Mouse (Mus musculus) hindbrain, embryonic 11.5 days (tissue): Measurements from ENCODE around the gene Syt17. TPM values are rescaled to one million over a fixed set of nuclear protein-coding genes. Genes with fewer than 3 reads are reported as not detected.
A peak's percentile ranks its signal among the peaks of the same experiment; 100 is the strongest.

Source experiments
- ATAC-seq: fragments of 200-750 bp; cut with Nextera tagmentation; 2 replicates; pipeline ENCODE4 v1.8.0; 2017; ENCODE audit warnings: mild to moderate bottlenecking, moderate TSS enrichment, moderate library complexity; ENCODE audit not compliant: low FRiP score
- DNase-seq: peaks from one replicate; pipeline ENCODE4 v3.0.0-alpha.2; 2015; ENCODE audit warnings: low spot score
- H3K27ac ChIP-seq: fragments of 300-500 bp; sonication (generic); 2 replicates; pipeline ENCODE4 v1.5.1; 2014; ENCODE audit warnings: mild to moderate bottlenecking, low read depth, low read length
- H3K27me3 ChIP-seq: fragments of 300-500 bp; sonication (generic); 2 replicates; pipeline ENCODE4 v1.6.1; 2014; ENCODE audit warnings: mild to moderate bottlenecking, low read length, moderate library complexity, mixed read lengths; ENCODE audit not compliant: control insufficient read depth, insufficient read depth
- H3K36me3 ChIP-seq: fragments of 300-500 bp; sonication (generic); 2 replicates; pipeline ENCODE4 v1.6.1; 2014; ENCODE audit warnings: mild to moderate bottlenecking, low read length, moderate library complexity, mixed read lengths; ENCODE audit not compliant: control insufficient read depth, insufficient read depth
- H3K4me1 ChIP-seq: fragments of 300-500 bp; sonication (generic); replicated peaks from 2 replicates; pipeline ENCODE4 v1.6.1; 2014; ENCODE audit warnings: low read length, mixed read lengths; ENCODE audit not compliant: control insufficient read depth, insufficient read depth
- H3K4me2 ChIP-seq: fragments of 300-500 bp; sonication (generic); replicated peaks from 2 replicates; pipeline ENCODE4 v1.6.1; 2014; ENCODE audit warnings: mild to moderate bottlenecking, low read depth, low read length
- H3K4me3 ChIP-seq: fragments of 300-500 bp; sonication (generic); 2 replicates; pipeline ENCODE4 v1.5.1; 2014; ENCODE audit warnings: low read depth, low read length
- H3K9ac ChIP-seq: fragments of 300-500 bp; sonication (generic); 2 replicates; pipeline ENCODE4 v1.6.1; 2014; ENCODE audit warnings: low read depth, low read length
- H3K9me3 ChIP-seq: fragments of 300-500 bp; sonication (generic); 2 replicates; pipeline ENCODE4 v1.6.1; 2016; ENCODE audit warnings: low read length; ENCODE audit not compliant: control insufficient read depth
- WGBS: fragments of 180-500 bp; shearing (Covaris S2); extraction: QIAGEN DNeasy Blood & Tissue Kit; methylation state at CpG from one replicate; pipeline ENCODE4 v1.1.7; 2014; 5-methylcytosine and 5-hydroxymethylcytosine counted together
- polyA plus RNA-seq: library from polyadenylated mRNA; unstranded; fragments of >200 nt; fragmentation: Nextera tagmentation; extraction: Ambion mirVana; gene quantifications from 2 replicates; pipeline ENCODE4 v1.2.1, GENCODE M21; 2014

Syt17 gene
- polyA plus RNA-seq, 1 experiment from 2014 or later = 4.1 TPM

GRCm38 (mm10) chr7:118472886-118473285 lies 24.9 kb upstream of the Syt17 start:
- no peaks in the 10 kb centered on the region for H3K9me3 ChIP-seq
- H3K4me2 ChIP-seq = no peak overlapping the region
- no peak overlapping the region for H3K9ac ChIP-seq
- H3K4me3 ChIP-seq = no peak overlapping the region
- H3K27me3 ChIP-seq = no peaks in the 10 kb centered on the region
- DNase-seq (no peak), ATAC-seq (no peak)
- H3K4me1 ChIP-seq = no peaks in the 10 kb centered on the region
- H3K36me3 ChIP-seq = no peaks in the 10 kb centered on the region
- H3K27ac ChIP-seq = no peak overlapping the region
- whole genome bisulfite sequencing = 94% methylated on average over 1 of the region's 1 CpGs

DNA sequence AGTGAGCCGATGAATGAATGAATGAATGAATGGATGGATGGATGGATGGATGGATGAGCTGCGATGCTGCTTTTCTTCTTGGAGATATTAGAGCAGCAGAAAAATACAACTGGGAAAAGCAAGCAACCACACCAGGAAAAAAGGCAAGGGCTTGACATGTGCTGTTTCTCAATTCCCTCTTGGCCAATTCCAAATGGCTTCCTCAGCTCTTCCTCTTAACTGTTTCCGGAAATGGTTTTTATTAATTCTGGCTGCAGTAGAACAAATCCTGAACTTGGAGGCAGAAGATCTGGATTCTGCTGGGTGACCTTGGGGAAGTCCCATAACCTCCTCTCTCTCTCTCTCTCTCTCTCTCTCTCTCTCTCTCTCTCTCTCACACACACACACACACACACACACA lies 20.0 kb upstream of the Syt17 start:
- no peaks in the 10 kb centered on the region for H3K4me1 ChIP-seq
- H3K27me3 ChIP-seq = no peaks in the 10 kb centered on the region
- no peaks in the 10 kb centered on the region for H3K9me3 ChIP-seq
- no peak for ATAC-seq
- H3K9ac ChIP-seq = no peak overlapping the region
- H3K27ac ChIP-seq = no peak overlapping the region
- H3K4me2 ChIP-seq = no peak overlapping the region
- 91% methylated on average over 3 of the region's 3 CpGs for WGBS
- no peak overlapping the region for H3K4me3 ChIP-seq
- DNase-seq = no peak
- H3K36me3 ChIP-seq = no peaks in the 10 kb centered on the region

DNA sequence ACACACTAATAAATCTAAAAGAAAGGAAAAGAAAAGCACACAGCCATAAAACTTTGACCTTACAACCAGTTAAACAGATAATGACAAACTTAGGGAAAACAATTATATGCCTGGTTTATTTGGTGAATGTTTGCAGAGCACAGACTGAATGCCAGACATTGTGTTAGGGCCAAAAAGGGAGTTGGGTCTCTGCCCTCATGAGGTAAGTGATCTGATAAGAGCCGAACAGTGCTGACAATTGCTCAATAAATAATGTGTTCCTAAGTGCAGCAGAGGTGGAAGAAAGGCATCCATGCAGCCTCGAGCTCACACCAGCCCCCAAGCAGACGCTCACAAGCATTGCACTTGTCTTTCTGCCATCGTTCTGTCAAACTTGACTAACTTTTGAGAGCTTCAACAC lies 16.4 kb upstream of the Syt17 start:
- H3K27ac ChIP-seq = no peak overlapping the region
- no peaks in the 10 kb centered on the region for H3K36me3 ChIP-seq
- no peak overlapping the region for H3K4me3 ChIP-seq
- no peak overlapping the region for H3K9ac ChIP-seq
- 70% methylated on average over 4 of the region's 4 CpGs for WGBS
- H3K4me2 ChIP-seq = no peak overlapping the region
- peaks cover 5% of the 10 kb centered on the region; the same call in 1 of the 2 replicates for H3K4me1 ChIP-seq
- H3K27me3 ChIP-seq = no peaks in the 10 kb centered on the region
- no peaks in the 10 kb centered on the region for H3K9me3 ChIP-seq
- DNase-seq = no peak
- no peak for ATAC-seq

DNA sequence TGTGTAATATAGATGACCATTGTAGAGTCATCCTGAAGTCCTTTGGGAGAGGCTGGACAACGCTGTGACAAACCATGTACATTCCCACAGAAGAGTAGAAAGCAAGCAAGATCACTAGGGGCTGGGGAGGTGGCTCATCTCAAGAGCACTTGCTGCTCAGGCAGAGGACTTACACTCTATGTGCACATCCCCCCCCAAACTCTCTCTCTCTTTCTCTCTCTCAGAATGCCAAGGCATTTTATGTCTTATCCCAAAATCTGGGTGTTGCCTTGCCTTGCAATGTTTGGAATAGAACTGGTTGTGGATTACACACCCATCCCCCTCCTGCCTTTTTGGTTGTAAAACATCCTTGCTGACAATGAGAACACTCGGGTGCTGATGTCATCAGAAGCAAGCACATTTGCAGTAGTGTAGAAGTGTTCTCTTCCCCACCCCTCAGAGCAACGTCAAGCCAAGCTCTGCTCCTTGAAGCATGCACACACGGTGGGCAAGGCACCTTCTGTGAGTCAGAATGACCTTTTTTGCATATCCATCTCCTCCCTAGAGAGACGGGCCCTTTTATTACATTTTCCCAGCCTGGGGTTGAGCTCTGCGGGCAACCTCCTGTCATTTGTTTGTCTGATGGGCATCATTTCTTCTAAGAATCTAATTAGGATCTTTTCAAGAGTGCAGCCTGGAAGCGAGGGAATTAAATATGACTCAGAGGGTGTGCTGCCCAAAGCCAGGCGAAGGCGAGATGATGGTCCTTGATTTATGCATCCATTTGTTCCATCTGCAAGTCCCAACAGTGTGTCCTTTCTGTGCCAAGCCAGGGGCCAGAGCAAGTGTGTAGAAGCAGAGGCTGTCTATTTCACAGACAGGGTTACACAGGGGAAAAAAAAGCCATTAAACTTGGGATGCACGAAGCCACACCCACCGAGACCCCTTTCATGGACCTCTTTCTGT lies 15.1 kb upstream of the Syt17 start:
- Histone ChIP-seq H3K9me3 (no peaks in the 10 kb centered on the region), H3K4me1 (peaks cover 5% of the 10 kb centered on the region; the same call in 1 of the 2 replicates), H3K27me3 (no peaks in the 10 kb centered on the region), H3K36me3 (no peaks in the 10 kb centered on the region), H3K4me2 (no peak overlapping the region), H3K4me3 (no peak overlapping the region), H3K9ac (no peak overlapping the region), H3K27ac (no peak overlapping the region)
- peak; percentile 79 for ATAC-seq
- no peak for DNase-seq
- WGBS = 42% methylated on average over 11 of the region's 11 CpGs

DNA sequence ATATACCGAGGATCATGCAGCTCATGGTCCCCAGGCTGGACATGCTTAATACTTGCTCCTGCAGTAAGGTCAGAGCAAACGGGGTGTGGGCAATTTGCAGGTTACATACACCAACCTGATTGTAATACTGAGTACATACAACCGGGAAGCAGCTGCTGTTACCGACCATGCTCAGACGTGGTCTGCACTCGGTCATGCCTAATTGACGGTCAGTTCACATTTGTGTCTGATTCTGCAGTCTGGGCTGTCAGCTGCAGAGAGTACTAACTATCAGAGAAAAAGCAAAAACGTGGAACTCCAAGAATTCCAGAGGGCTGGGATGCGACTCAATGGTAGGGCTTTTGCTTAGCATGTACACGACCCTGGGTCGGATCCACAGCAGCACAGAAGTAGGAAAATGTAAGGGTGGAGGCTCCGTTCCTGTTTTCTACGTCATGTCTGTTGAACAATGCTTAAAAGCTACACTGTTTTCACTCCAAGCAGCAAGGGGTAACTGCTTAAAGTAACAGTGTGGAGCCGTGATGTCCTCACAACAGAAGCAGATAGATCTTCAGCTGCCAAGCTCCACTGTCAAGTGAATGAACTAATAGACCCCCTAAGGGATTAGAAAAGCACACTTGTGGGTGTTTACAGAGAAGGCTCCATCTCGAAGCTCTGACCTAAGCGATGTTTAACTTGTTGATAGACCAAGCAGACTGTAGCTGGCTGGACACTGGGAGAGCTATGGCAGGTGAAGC lies 13.5 kb upstream of the Syt17 start:
- 51% methylated on average over 16 of the region's 16 CpGs for WGBS
- no peak overlapping the region for H3K4me3 ChIP-seq
- ATAC-seq = no peak

GRCm38 (mm10) chr7:118453722-118454121 lies 5.7 kb upstream of the Syt17 start:
- Histone ChIP-seq H3K9me3 (no peaks in the 10 kb centered on the region), H3K4me2 (no peak overlapping the region), H3K4me3 (no peak overlapping the region), H3K27ac (no peak overlapping the region), H3K4me1 (no peaks in the 10 kb centered on the region), H3K27me3 (no peaks in the 10 kb centered on the region), H3K9ac (no peak overlapping the region), H3K36me3 (no peaks in the 10 kb centered on the region)
- WGBS = 72% methylated on average over 4 of the region's 4 CpGs
- DNase-seq (no peak), ATAC-seq (no peak)

More for the DNA sequence above, 13.5 kb upstream of the Syt17 start:
- Histone ChIP-seq H3K27me3 (no peaks in the 10 kb centered on the region), H3K9me3 (no peaks in the 10 kb centered on the region), H3K9ac (no peak overlapping the region), H3K27ac (no peak overlapping the region), H3K4me1 (peaks cover 5% of the 10 kb centered on the region; the same call in 1 of the 2 replicates), H3K36me3 (no peaks in the 10 kb centered on the region), H3K4me2 (no peak overlapping the region)
- no peak for DNase-seq

DNA sequence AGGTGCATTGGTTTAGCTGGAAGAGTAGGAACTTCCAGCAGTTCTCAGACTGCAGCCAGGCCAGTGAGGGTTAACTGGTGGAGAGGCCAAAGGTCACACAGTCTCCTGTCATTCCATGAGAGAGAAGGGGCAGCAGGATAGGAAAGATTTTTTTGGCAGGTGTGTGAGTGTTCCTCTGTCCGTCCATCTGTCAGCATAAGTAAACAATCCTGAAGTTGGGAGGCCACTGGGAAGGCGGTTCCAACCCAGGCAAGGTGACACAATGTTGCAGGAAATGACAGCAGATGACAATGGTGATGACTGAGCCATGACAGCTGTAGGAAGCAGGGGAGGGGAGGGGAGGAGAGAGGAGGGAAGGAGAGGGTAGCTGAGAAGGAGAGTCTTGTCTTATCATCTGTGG lies 4.9 kb upstream of the Syt17 start:
- H3K27ac ChIP-seq = no peak overlapping the region
- no peaks in the 10 kb centered on the region for H3K4me1 ChIP-seq
- no peak overlapping the region for H3K9ac ChIP-seq
- no peaks in the 10 kb centered on the region for H3K36me3 ChIP-seq
- WGBS = 43% methylated on average over 2 of the region's 2 CpGs
- no peak for DNase-seq
- no peak overlapping the region for H3K4me2 ChIP-seq
- peaks cover 2% of the 10 kb centered on the region; the same call in 1 of the 2 replicates for H3K27me3 ChIP-seq
- H3K9me3 ChIP-seq = no peaks in the 10 kb centered on the region
- no peak for ATAC-seq
- H3K4me3 ChIP-seq = no peak overlapping the region

DNA sequence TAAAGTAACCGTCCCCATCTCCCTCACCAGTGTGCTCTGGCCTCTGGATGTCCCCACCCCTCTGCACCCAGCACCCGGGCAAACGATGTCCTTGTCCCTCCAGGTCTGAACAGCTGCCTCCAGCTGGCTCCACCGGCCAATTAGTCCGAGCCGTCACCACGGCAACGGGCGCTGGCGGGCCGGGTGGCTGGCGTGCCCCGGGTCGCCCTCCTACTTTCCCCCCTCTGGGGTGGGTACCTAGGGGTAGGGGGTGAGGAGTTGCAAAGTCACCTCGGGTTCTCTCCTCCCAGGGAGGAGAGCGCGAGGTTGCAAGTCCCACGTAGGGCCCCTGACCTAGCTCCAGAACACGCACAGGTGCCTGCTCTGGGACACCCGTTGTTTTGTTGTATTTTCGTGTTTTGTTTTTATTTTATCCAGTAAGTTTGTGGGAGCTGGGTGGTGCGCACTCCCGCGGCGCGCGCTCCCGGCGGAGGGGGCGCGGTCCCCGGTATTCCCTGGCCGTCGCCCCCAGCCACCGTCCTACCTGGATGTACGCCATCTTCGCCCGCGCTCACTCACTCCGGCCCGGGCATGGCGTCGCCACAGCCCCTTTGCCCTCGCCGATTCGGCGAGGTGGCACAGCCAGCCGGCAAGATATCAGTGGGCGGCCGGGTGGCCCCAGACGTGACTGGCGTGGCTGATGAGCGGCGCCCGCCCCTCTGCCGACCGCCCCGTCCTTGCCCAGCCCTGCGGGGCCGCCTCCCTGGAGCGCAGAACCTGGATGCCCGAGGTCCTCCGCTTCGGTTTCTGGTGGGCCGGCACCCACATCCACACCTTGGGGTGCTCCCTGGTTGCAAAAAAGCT lies 510 bp downstream of the Syt17 start:
- DNase-seq = peak; percentile 81
- H3K27ac ChIP-seq = 0 out of 2 replicates have a peak overlapping the region, but pooled peaks have one; percentile 13
- WGBS = under 1% methylated on average over 50 of the region's 65 CpGs
- H3K9me3 ChIP-seq = no peaks in the 10 kb centered on the region
- peak overlapping the region; percentile 57 for H3K4me3 ChIP-seq
- peaks cover 2% of the 10 kb centered on the region; the same call in 1 of the 2 replicates for H3K4me1 ChIP-seq
- H3K27me3 ChIP-seq = peaks cover 5% of the 10 kb centered on the region
- H3K4me2 ChIP-seq = peak overlapping the region; percentile 94
- ATAC-seq = peak; percentile 74
- H3K9ac ChIP-seq = peak overlapping the region; percentile 66
- no peaks in the 10 kb centered on the region for H3K36me3 ChIP-seq
